Mouse (Mus musculus) frontal cortex, postnatal 14 days (tissue): Measurements from ENCODE around the gene Slc22a16.
"Not testable (repeated sequence)": the region's sequence is repeated elsewhere in the genome, so short reads cannot be mapped to it uniquely, and the experiment has no call there.

Experiments used
- DNase-seq, 2 experiments: peaks; one replicate each; pipeline ENCODE4 v3.0.0; 2022; ENCODE audit warnings: low spot score in 2 of 2

Gene Slc22a16

DNA sequence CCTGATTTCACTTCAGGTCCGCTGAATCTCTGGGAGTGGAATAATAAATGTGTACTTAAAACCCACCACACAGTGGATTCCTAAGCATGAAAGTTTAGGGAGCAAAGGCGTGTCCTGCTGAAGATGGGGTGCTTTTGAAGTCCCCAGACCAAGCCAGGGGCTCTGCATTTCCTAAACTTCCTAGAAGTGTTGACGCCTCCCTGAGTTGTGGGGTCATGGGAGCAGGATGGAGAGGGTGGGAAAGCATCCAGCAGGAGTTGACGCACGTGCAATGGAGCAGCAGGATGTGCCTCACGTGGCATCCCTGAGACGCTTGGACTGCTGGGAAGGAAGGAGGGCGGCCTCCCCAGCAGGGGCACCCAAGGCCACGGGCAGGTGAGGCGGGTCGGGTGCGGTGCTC is at the start of gene Slc22a16:
TSS of gene Slc22a16 (plus strand) at position 301 of the 400 bp plus-strand sequence.
- DNase-seq = no peak

DNA sequence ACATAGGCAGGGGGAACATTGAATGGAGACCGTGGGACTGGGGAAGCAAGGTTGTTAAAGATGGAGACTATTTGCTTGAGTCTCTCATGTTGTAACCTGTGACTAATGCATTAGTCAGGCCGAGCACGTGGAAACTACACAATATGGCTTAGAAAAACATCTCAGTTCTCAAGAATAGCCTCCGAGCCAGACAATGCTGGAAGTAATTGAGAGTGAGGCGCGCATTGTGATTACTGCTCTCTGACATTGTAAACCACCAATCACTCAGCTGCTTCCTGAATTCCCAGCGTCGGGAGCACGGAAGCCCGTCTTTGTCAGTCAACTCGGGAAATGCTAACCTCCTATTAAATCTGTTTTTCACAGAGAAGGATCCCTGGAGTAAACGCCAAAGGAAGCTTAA is 48.6 kb upstream of the Slc22a16 start:
- DNase-seq = no peak

DNA sequence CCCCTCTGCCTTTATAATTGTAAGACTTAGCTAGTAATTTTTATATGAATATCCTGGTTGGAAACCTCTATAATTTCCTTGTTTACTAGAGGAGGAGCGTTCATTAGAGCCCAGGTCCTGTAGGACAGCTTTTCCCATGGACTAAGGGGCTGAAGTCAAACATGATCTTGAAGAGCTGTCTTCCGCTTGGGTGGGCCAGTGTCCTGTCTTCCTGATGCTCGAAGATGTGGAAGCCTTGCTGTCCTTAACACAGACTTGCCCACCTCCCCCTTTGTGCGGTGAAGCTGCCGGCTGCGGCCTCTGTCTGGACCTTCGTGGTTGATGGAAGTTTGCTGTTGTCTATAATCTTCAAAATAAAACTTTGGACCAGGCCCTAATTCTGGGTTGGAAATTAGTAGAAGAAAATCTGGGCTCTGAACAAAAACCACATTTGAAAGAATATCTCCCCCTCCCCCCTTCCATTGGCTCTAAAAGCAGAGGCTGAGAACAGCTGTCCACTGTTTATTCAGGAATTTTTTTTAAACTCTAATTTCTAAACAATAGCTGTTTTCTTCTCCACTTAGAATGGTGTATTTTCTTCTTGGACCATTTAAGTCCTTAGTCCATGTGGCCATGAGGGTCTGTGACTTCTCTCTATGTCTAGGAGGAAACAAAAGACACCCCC is 46.7 kb upstream of the Slc22a16 start:
- no peak for DNase-seq

DNA sequence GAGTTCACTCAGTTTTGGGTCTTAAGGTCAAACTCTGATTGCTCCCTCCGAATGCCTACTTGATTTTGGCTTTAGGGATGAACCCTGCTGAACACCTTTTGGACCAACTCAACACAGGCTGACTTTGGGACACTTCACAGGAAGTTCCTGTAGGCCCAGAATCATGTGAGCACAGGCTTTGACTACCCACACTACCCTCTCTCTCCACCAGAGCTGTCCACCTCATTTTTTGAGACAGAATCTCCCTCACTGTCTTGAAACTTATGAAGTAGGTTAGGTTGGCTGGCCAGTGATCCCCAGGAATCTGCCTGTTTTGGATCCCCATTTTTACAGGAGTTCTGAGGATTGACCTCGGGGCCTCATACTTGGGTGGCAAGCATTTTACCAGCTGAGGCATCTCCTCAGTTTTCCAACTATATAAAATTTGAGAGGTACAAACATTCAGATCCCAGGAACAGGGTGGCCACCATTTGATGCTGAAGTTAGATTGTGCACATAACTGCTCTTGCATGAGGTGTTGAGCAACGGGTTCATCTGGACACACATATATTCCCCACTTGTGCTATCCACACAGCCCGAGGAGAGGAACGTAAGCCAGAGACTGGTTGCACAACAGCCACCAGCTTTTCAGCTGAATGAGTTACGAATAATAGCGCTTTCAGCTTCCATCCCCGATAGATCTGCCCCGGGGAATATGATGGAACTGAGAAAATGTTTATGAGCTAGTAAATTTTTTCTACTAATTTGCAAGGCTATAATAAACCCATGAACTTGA is 45.9 kb upstream of the Slc22a16 start:
- no peak for DNase-seq

DNA sequence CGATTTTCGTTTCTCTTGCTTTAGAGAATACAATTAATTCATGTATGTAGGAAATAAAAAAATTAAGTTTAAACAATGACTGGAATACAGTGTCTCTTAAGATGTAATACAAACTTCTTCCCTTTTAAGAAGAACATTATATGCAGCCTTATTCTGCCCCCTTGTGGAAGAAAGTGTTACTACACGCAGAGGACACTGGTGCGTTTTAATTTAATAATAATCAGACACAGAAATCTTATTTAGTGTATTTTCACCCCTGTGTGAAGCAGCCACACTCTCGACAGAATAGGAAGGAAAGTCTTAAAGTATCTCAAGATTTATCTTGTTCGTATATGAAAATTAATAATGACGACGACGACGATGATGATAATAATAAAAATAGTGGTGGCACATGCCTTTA is 45.1 kb upstream of the Slc22a16 start:
- no peak for DNase-seq

DNA sequence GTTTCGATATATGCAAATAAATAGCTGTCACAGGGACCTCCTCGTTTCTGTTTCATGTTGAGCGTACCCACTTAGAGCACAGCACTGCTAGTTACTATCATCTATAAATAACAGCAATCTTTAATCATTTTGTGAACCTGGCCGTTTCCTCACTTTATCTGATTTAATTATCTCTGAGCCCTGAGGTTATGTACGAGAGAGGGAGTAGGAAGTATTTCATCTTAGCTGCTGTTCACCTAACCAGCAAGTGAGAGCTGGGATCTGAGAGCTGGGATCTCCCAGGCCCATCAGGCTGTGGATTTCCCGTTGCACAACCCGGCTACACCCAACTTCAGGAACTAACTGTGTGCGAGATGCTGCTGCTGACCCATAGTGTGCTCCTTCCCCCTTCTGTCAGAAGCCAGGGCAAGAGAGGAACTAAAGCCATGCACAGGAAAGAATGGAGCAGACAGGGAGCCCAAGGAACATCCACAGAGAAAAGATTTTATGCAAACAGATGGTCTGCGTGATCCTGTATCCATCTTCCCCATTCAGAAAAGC is 44.5 kb upstream of the Slc22a16 start:
- DNase-seq = no peak

DNA sequence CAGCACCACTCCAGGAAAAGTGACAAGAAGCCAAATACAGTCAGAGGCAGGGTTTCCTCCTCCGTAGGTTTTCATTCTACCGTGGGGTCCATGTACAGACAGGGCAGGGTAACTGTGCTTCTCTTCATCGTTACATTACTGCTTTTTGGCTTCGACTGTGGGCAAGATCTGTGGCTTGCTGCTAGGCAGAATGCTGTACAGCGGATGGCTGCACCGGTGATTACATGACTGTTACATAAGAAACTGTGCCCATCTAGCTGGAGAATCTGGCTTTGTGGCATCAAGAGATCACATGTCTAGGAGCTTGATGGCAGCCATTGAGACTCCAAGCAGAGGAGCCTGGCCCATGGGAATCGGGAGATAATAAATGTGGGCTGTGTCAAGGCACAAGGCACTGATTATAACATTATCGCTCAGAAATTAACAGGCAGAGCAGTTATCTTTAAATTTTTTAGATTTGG is 43.8 kb upstream of the Slc22a16 start:
- no peak for DNase-seq

DNA sequence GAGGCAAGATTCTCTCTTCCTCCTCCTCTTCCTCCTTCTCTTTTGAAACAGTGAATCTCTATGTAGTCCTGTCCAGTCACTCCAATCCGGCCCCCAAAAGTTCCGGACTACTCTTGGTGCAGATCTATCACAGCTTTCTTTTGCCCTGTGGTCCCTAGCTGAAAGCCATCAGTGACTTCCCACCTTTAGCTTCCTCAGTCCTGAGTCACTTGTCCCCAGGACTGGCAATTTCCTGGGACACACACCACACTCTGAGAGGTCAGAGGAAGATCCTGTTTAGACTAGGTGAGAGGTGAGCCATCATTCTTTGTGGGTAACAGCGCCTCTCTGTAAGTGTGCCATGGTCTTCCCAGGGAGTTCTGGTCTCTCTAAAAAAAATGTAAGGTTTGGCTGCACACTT is 43.1 kb upstream of the Slc22a16 start:
- no peak for DNase-seq

DNA sequence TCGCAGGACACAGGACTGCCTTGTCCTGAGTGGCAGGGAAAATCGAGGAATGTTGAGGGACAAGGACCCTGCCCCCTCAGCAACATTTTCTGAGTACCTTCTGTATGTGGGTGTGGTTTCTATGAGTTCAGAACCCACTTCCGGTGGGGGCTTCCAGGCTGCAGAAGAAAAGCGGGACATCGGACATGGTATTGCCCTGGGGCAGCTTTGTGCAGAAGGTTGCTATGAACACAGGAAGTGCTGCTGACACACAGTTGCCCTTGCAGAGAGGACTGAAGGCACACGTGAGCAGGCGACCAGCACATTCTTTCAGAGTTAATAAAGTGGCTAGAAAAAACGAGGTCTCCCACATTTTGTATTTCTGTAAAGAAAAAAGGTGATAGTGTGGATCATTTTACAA is 42.6 kb upstream of the Slc22a16 start:
- no peak for DNase-seq

DNA sequence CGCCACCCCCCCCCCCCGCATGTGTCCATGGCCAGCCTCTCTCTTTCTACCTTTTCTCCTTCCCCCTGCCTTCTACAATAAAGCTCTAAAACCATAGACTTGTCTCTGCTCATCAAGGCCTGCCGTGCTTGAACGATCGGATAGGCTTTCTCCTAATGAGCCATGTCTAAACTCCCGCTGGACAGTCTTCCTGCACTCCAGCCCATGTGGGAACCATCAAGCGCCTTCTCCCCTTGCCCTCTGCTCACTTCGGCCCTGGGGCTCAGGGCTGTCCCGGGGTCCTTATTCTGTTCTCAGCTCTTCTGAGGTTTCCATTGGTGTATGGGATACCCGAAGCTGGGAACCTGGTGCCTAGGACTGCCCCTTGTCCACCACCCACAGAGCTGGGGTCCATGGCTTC is 41.5 kb upstream of the Slc22a16 start:
- no peak for DNase-seq

DNA sequence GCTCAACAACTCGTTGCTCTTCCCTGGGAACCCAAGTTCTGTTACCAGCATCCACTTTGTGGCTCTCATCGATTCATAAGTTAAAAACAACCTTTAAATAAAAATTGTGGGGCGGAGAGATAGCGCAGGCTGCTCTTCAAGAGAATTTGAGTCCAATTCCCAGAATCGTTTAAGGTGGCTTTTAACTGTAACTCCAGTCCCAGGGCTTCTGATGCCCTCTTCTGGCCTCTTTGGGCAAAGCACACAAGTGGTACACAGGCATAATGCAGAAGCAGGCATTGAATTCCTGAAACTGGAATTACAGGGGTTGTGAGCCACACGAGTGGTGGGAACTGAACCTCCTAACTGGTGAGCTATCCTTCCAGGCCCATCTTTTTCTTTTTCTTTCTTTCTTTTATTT is 40.5 kb upstream of the Slc22a16 start:
- DNase-seq = peak in 1 of 2 experiments; percentile 43

DNA sequence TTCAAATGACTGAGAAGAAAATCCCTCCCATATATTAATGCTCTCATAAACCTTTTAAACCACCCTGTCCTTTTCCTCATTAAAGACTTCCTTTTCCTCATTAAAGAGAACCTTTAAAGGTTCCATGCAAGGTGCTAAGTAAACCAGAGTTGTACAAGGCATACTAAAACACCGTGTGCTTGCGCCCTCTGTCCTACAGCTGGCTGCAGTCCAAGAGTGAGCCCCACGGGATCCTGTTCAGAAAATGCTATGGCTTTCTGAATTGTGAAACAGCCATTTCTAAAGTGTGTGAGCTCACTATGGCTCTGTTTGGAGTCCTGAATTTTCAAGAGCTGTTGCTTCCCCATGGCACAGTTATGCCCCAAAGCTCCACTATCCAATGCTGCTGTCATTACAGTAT is 39.5 kb upstream of the Slc22a16 start:
- DNase-seq = no peak

DNA sequence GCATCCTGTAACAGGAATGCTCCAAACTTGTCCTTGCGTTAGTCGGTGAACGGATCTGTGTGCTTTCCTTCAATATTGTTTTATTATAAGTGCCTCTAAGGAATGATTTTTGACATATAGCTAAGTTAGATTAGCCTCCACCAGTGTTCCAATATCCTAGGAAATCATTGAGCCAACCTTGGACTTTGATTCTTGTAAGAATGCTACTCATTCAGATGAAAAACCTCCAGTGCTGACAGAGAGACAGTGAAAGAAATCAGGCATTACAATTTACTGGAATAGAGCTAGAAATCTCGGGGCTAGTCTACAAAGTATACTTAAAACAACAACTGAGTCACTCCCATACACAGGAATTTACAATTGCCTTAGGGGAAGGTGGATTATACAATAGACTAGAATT is 37.5 kb upstream of the Slc22a16 start:
- DNase-seq = not testable (repeated sequence)

DNA sequence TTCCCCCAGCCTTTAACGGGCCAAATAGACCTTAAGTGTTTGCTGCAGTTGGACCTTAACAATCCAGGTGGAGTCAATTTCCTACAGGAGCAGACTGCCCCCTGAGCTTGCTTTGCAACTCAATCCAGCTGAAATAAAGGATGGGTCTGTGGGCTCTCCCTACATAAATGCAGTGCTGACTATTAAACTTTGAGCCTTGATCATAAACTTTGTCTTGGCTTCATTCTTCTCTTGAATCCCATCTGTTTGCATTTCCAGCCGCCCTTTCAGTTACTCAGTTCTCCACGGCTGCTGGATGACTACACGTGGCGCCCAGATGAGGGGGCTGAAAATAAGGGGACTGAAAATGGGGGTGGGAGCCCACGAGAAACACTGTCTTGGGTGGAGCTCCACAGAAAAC is 28.8 kb upstream of the Slc22a16 start:
- no peak for DNase-seq

DNA sequence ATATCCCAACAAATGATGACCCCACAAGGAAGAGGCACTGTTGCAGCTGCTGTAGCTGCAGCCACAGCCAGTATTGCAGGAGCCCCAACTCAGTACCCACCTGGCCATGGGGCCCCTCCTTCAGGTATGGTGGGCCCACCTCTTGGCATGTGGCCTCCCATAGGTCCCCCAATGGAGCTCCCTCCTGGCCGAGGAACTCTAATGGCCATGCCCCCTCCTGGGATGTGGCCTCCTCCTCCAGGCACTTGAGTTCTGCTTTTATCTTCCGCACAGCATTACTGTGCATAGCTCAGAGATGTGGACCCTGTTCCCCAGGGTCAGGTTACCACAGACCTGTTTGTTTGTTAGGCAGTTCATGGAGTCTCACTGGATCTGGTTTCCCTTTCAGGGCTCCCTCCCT is 20.8 kb upstream of the Slc22a16 start:
- no peak for DNase-seq

DNA sequence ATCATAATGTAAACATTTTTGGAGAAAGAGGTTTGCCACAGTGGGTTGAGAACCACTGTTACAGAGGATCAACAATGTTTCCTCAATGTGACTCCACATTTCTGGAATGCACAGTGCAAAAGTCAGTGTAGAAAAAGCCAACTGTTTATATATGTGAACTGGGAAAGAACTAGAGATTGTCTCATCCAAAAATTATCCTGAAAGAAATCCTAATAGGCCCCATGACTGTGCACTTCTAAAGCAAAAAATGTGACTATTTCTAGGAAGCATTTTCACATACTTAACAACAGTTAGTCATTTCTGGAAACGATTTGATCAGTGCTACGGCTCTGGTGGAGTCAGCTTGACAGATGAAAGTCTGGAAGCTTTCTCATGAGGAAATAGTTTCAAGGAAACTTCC is 18.3 kb upstream of the Slc22a16 start:
- no peak for DNase-seq

DNA sequence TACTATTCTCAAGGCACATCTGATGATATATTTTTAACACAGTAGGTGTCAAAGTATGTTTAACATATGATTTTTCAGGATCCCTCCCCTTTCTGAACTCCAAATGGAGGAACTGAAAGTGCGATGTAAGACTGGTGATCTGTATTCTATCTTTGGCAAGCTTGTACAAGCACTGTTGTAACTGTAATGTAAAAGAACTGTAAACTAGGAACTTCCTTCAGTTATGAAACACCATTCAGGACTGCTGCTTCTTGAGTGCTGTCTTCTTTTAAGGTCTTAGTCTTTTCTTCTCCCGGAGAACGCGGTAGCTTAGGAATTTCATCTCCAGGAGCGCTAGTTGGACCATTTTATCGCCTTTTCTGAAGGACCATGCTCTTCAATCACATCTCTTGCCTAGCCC is 4.4 kb upstream of the Slc22a16 start:
- DNase-seq = not testable (repeated sequence)

DNA sequence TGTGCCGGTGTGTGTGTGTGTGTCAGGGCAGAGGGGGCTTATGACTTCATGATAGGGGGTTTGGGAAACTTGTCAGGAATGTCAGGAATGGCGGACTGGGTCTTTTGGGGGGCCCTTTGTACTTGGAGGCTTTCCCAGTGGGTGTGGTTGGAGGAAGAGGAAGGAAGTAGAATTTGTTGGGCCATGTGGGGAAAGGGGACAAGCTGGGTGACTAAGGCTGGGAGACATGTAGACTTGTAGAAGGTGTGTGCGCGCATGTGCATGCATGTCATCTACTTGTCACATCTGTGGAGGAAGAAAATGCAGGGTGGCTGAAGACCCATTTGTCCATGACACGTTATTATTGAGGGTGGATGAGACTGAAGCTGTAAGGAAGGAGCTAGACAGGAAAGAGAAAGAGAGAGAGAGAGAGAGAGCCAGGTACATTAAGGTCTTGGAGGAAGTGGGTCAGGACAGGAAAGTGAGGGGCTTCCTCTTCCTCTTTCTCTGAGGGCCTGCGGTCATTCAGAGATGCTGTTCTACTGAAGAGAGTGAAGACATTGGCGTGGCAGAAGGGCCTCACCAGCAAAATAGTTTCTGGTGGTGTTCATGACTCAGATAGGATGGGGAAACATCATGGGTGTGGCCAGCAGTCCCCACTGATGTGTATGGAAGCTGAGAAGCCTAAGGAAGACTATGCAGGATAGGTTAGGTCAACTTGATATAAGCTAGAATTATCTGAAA is 5.9 kb downstream of the Slc22a16 start:
- no peak for DNase-seq

DNA sequence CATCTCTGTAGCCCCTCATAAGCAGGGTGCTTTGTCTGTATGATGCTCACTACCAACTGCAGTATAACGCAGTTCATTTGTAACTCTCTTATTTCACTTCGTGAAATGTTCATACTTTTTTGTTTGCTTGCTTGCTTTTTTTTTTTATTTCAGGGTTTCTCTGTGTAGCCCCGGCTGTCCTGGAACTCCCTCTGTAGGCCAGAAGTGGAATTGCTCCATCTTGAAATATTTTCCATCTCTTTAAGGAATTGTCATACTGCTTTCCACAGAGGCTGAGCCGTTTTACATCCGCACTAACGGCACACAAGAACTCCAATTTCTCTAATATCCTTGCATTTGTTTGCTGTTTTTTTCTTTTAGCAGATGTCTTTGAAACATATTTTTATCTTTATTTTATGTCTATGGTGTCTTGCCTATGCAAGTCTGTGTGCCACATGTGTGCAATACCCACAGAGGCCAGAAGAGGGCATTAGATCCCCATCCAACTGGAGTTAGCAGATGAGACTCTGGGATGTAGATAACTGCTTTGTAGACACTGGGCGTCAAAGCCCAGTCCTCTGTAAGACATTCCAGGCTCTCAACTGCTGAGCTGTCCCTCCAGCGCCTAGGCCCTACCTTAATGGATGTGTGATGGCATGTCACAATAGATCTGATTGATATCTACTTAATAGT is 13.6 kb downstream of the Slc22a16 start:
- peak; percentile 10 to 14 for DNase-seq

DNA sequence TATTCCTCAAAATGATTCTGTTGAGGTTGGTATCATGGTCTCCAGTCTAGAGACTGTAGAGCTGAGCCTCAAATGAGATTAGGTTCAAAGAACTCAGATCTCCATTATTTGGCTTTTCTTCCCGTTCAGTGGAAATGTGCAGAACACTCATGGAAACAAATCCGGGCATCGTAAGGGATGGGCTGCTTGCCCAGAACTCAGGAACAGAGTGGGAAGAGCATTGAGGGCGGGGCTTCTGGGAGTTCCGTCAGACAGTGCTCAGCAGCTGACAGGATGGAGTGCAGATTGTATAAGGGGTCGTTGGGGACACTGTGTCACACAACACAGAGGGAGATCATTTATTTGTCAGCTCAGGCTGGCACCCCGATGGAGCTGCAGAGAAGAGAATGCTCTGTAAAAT is 22.1 kb downstream of the Slc22a16 start:
- peak; percentile 27 to 36 for DNase-seq

DNA sequence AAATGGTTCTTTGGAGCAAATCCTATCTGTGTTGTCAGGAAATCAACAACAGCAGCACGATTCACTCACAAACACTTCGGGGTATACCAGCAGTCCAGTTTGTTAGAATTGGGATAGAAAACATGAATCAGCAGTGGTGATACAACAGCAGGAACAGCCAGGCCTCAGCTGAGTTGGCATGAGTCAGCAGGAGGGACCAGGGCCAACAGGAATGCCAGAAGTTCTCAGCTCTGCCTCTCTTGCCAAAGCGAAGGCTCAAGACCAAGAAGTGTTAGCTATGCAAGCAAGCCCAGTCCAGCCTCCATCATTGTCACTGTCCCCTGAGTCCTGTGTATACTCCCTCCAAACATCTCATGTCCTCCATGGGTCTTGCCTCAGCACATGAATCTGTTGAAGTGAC is 27.0 kb downstream of the Slc22a16 start:
- DNase-seq = no peak
